Mouse (Mus musculus) spleen, postnatal 4 days (tissue): ENCODE measurements around the gene Rala.
"Not testable (repeated sequence)": the region's sequence is repeated elsewhere in the genome, so short reads cannot be mapped to it uniquely, and the experiment has no call there.

ENCODE experiments used
- DNase-seq, 2 experiments: peaks; one replicate each; pipeline ENCODE4 v3.0.0; 2022; ENCODE audit warnings: low spot score in 2 of 2

Rala gene

DNA sequence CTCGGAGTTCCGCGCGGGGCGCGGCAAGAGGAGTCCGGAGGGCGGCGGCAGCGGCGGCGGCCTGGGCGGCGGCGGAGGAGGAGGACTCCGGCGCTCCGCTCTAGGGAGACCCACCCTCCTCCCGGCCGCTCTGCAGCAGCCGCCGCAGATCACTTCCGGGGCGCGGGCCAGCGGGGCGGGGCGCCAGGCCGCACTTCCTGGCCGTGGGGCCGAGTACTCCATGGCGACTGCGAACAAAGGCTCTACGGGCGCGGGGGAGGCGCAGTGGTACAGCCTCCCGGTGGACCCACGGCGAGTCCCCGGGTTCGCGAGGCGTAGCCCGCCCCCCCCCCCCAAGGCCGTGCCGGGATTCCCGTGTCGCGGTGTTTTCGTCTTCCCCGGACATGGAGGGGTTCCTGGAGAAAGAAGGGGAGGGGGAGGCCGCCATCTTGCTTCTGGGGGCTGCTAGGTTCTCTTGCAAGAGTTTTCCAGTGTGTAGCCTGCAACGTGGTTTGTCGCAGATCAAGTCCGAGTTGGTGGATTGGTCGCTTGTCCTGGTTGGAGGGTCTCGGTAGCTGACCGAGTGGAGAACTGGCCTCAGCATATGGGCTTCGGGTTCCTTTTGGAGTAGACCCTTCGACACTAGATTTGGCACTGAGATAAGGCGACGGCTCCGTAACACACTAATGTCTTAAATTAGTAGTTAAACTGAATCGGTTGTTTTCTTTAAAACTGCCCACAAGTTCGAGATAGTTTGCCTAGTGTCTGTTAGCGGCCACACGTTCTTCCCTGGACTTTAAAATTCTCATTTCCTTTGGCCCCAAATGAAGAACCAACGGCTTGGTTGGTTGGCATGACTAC lies at the start of gene Rala:
TSS of gene Rala (minus strand) at position 162 of the 840 bp plus-strand sequence.
- DNase-seq: peak; percentile 88 to 94

DNA sequence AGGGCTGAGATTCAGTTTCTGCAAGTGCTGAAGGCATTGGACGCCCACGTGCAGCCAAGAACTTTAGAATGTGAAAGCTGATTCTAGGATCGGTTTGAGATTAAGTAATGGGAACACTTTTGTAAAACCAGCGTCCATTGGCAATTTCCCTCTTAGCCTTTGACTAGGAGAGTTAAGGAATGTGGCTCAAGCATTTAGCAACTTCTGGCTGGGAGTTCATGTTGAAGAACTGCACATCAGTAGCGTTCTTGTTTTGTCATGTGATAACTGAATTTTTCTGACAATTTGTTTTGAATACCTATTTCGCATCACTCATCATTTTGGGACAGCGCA lies 49.4 kb upstream of the Rala start:
- DNase-seq: no peak

DNA sequence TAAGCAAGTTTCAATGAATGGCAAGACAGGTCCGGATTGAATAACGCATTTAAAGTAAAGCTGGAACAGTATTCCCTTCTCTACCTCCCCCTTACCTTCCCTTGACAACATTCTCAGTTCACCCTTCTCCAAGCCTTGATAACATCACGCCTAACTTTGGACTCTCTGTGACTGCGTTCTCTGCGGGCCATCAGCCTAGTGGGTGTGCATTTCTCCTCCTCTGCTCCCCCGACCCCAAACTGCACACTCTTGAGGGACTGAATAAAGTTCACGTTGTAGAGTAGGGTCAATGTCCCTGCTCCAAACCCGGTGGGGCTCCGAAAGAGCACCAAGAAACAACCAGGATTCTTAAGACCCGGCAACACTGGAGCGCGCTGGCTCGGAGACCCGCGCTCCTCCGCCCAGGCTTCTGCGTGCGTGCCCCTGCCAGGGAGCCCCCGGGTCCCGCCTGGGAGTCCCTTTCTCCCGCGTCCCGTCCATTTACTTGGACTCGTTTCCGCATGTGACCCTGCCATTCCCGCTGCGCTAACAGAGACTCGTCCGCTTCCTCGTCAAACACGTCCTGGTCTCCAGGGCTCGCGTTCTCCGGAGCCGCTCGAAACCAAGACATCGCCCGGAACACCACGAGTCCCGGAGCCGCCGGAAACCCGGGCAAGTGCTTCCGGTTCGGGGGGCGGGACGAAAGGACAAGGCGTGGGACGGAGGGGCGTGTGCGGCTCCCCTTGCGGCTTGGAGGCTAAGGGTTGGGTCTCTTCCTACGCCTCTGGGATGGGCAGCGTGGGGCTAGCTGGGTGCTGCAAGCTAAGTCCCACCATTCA lies 48.9 kb upstream of the Rala start, which contains the start of gene Yae1d1:
TSS of gene Yae1d1 (minus strand) at position 653 of the 818 bp plus-strand sequence.
- peak; percentile 88 to 95 for DNase-seq

DNA sequence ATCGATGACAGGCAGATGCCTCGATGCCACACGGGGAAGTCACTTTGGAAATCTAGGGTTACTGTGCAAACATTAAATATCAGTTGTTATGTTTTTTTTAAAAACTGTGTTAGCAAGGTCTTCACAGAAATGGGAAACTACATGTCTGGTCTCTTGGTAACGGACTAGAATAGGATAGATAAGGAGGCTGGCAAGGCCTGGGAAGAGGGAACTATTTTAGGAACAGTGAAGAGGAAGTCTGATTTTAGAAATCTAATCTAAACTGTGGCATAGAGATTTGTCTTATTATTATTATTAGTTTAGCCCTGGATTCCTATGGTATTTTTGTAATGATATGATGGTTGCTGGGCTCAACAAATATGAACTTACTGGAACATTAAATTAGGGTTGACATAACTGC lies 48.0 kb upstream of the Rala start:
- no peak for DNase-seq

DNA sequence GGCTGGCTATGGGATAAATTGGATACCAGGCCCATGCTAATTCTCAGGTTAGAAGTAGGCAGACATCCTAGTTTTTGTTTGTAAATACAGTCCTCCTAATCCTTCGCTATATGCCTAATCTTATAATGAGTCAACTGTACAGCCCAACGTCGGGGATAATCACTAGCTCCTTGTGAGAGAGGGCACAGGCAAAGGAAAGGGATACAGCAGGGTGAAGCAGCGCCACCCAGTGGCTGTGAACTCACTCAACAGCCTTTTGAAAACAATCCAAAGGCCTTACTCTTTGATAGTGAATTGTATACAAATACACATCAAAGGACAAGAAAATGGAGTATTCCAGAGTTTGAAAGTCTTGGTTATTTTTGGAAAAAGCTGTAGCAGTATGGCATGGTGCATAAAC lies 39.2 kb upstream of the Rala start:
- peak; percentile 21 to 61 for DNase-seq

- DNase-seq: no peak
Measured at GRCm38 (mm10) chr13:17982634-17983033, 38.6 kb upstream of the Rala start.

- DNase-seq: no peak
Measured at GRCm38 (mm10) chr13:17976854-17977739, 33.1 kb upstream of the Rala start.

DNA sequence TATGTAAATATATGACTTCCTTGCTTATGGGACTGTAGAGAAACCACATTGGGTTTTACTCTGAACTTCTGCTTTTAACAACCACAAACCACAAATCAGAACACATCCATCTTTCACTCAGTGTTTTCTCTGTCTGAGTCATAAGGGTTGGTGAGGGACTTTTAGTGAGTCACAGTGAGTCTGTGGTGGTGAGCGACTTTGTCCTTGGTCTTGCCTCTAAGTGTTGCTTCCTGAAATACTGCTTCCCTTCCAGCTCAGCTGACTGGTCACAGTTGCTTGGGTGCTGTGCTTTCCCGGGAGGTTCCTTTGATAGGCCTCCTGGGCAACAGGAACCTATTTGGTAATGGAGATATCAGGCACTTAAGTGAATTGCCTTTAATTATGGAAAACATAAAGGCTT lies 31.9 kb upstream of the Rala start:
- no peak for DNase-seq

DNA sequence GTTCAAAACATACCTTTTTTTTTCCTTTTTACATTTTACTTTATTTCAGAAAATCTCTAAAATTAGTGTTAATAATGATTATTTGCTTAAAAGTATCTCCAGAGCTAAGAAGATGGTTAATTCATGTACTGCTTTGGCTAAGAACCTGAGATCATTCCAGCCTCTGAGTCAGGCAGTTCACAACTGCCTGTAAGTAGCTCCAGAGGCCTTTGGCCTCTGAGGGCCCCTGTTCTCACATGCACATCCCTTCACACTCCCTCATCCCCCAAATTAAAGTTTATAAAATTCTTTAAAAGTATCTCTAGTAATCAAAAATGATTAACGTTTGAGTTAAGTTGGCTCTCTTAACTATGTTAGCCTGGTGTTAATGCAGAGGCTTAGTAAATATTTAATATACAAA lies 31.4 kb upstream of the Rala start:
- DNase-seq: no peak

GRCm38 (mm10) chr13:17974734-17975133 lies 30.7 kb upstream of the Rala start:
- DNase-seq: no peak

DNA sequence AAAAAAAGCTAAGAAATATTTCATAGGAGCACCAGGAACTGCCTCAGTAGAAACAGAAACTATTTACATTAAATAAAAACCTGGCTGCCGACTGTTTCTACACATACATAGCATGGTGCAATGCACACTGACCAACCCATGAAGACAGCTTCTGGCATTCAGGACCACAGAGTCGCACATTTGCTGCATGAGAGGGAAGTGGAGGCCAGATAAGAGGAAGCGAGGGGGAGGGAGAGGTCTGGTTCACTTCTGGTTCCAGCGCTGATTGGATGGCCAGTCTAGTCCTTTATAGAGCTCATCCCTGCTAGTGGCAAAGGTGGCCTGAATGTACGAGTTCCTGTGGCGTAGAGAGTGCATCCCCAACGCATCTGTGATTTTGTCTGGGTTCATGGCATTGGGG lies 16.6 kb upstream of the Rala start:
- DNase-seq: no peak

- DNase-seq: no peak
Measured at GRCm38 (mm10) chr13:17954282-17954681, 10.2 kb upstream of the Rala start.

DNA sequence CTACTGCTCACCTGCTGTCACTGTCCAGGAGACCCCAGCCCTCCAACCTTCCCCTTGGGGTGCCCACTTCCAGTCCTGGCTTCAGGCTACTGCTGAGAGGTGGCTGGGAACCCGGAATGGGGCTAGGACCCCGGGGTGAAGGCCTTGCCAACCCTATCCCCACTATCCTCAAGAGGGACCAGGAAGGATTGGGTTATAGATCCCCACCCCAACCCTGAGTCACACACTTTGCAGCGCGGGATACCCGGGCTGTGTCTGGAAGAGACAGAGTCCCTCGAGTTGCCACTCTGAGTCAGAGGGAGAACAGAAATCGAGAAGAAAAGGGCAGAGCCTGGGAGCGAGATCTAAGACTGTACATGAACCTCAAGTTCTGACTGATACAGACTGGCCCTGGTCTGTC lies 6.5 kb upstream of the Rala start:
- not testable (repeated sequence) for DNase-seq

DNA sequence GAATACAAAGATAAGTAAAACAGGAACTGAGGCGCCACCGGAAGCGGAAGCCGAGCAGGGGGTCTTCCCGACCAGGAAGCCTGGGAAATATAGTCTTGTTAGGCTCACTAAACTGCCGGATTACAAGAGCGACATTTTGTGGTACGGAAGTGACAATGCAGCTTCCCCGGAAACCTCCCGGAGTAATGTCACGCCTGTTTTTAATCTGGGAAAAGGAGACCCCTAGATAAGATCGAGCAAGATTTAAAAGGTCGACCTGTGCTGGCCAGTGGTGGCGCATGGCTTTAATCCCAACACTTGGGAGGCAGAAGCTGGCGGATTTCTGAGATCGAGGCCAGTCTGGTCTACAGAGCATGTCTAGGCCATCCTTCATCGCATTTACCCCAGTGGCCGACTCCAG lies 5.5 kb upstream of the Rala start:
- DNase-seq: no peak

- DNase-seq: peak in 1 of 2 experiments; percentile 14
Measured at GRCm38 (mm10) chr13:17943306-17944077, 547 bp downstream of the Rala start.

- DNase-seq: no peak
Measured at GRCm38 (mm10) chr13:17942338-17942737, 1.7 kb downstream of the Rala start.

DNA sequence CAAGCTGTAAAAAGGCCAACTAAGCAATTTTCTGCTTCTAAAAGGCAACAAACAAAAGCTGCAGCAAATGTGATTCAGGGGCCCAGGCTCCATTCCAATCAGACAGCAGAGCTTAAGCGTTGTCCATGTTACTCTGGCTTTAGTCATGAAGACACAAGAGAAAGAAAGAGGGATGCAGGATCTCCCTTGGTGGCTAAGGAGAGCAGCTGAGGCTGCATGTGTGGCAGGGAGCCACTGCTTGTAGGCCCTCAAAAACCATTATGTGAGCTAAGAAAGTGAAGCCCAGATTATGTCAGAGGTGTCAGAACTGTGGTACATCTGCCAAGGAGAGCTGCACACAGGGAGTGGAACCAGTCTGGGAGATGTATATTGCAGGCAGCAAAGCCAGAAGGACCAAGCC lies 36.7 kb downstream of the Rala start:
- no peak for DNase-seq

GRCm38 (mm10) chr13:17901474-17901873 lies 42.6 kb downstream of the Rala start:
- DNase-seq: no peak

DNA sequence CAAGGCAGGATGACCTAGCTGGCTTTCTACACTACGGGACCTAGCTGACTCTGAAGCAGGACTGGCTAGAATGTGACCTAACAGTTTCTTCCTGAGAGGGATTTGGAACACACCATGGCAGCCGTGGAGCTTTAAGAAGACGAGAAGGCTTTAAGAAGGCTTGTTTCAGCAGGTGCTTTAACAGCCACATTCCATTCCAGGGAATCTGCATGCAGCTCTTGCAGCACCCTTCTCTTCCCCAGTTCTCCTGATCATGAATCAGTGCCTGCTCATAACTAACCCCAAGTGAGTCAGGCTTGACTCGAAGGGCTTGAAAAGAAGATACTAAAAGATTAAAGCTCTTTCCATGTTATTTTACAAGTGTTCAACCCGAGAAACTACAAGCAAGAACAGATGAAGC lies 43.4 kb downstream of the Rala start:
- no peak for DNase-seq

DNA sequence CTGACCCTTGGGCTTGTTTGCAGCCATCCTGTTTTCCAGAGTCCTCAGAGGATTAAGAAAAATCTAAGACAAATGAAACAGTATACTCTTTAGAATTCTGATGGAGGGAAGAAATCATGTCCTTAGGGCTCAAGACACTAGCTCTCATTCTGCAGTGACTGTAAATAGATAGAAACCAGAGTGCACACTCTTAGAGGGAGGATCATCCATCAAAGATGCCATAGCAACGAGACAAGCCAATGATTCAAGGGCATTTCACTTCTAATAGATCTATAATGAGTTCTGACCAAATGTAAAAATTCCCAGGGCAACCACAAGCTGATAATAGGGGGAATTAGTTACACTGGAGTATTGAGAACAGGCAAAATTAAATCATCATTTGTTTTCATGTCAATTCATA lies 47.0 kb downstream of the Rala start:
- no peak for DNase-seq

- no peak for DNase-seq
Measured at GRCm38 (mm10) chr13:17891545-17891944, 52.5 kb downstream of the Rala start.
